Mouse (Mus musculus) kidney, postnatal 14 days (tissue): ENCODE results near the gene Desi1.
"Not testable (repeated sequence)": the region's sequence is repeated elsewhere in the genome, so short reads cannot be mapped to it uniquely, and the experiment has no call there.

Experiments
- DNase-seq: peaks from one replicate; pipeline ENCODE4 v3.0.0; 2022; ENCODE audit warnings: mixed read lengths

The Desi1 gene

GRCm38 (mm10) chr15:82017461-82017860, 16.2 kb downstream of the Desi1 start:
- DNase-seq: no peak

DNA sequence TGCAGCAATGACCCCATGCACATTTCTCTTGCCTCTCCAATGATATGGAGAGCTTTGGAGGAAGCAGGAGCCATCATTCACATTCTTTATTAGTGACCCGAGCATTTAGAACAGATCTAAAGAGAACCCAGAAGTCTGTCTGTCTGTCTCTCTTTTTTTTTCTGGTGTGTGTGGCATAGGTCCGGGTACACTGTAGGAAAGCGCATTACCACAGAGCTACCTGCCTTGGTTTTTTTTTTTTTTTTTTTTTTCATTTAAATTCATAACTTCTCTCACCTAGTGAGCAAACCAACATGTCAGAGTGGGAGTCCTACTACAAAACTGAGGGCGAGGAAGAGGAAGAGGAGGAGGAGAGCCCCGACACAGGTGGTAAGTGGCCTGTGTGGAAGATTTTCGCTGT, 16.8 kb downstream of the Desi1 start:
- DNase-seq: no peak

DNA sequence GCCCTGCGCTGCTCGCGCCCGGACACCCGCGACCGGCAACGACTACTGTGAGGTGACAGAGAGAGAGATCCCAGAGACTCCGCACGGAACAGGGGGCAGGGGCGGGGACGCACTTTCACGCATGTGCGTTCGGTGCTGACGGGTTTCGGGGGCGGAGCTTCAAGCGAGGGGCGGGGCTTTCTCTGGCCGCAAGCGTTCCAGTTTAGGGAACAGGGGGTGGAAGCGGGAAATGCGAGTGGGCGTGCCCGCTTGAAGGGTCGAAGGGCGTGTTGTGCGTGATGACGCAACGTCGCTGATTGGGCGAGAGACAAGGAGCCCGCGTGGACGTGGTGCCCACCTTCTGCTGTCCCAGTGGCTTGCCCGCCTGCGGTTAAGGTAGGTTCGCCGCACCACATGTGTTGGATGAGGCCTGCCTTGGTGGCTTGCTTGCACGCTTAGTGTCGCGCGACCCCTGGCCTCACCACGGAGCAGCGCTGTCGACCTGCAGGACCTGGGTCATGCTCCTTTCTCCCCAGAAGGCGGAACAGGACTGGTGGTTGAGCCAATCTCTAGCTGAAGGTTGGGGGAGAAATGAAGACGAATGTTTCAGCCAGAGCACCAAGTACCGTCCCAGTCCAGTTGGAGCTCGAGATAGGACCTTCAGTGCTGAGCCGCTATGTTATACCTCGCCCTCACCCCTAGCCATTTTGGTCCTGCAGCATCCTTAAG, 17.4 kb downstream of the Desi1 start:
- peak; percentile 99 for DNase-seq

GRCm38 (mm10) chr15:82015392-82016100, 18.1 kb downstream of the Desi1 start:
- DNase-seq: no peak

- DNase-seq: peak; percentile 47
These were observed 18.8 kb downstream of the Desi1 start for GRCm38 (mm10) chr15:82014745-82015391.

GRCm38 (mm10) chr15:82011947-82012346, 21.7 kb downstream of the Desi1 start:
- no peak for DNase-seq

- no peak for DNase-seq
These were observed 29.4 kb downstream of the Desi1 start for GRCm38 (mm10) chr15:82004257-82004656.

- no peak for DNase-seq
These were observed 39.7 kb downstream of the Desi1 start for GRCm38 (mm10) chr15:81993992-81994391.

- no peak for DNase-seq
These were observed 43.1 kb downstream of the Desi1 start for GRCm38 (mm10) chr15:81990549-81990948.

GRCm38 (mm10) chr15:81989371-81990062, 44.1 kb downstream of the Desi1 start:
- DNase-seq: peak; percentile 92

DNA sequence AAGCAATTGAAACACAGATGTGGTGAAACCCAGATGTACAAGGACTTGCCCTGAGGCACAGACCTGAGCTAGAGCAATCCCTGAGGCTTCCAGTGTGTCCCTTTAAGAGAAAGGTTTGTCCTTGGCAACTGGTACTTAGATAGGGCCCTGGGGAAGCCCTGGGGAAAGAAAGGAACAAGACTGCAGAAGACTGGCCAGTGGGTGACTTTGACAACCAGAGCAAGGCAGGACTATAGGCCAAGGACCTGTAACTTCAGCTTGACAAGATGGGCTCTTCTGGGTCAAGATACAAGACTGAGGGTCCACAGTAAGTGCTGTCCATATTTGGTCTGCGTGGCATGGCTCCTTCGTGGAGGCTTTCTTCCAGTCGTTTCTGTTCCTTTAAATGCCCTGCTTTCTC, 46.0 kb downstream of the Desi1 start, which contains the start of gene Xrcc6:
Gene Xrcc6, plus strand, starts transcription at position 190 of the 400 bp plus-strand sequence.
- no peak for DNase-seq

- DNase-seq: no peak
These were observed 48.1 kb downstream of the Desi1 start for GRCm38 (mm10) chr15:81985267-81986161.

DNA sequence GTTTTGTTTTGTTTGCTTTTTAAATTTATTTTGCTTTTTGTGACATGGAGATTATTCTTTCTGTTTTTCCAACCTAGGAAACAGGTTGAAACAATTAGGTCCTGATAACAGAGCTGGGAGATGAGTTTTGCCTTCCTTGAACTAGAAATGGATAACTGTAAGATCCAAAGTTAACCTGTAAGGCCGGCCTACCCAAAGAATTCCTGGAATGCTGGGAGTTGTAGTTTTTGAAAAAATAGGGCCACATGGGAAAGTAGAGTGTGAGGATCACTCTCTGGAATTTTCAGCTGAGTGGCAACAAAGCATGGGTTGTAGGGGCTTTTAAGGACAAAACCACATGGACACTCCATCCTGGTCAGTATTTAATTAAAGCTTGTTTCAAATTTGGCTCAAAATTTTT, 51.5 kb downstream of the Desi1 start:
- DNase-seq: no peak

GRCm38 (mm10) chr15:81980321-81980720, 53.3 kb downstream of the Desi1 start, which contains the start of gene 1700029P11Rik:
TSS of gene 1700029P11Rik (plus strand) at chr15:81980540.
- DNase-seq: no peak

DNA sequence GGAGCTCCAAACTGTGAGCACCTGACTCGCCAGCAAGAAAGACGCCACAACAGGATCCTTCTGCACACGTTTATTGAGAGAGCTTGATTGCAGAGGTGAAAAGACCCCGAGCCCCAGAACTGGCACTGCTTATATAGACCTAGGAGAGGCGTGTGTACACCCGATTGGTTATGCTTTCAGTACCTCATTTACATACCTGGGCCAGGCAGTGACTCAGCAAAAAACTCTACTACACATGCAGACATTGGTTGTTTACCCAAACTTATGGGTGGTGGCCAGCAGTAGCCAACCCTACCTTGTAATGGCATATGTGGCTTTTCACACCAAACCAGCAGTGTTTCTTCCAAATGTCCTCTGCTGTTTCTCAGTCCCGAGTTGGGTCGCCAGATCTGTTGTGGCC, 58.5 kb downstream of the Desi1 start:
- DNase-seq: not testable (repeated sequence)

- not testable (repeated sequence) for DNase-seq
These were observed 63.2 kb downstream of the Desi1 start for GRCm38 (mm10) chr15:81970498-81970897.

GRCm38 (mm10) chr15:81969635-81970034, 64.0 kb downstream of the Desi1 start:
- not testable (repeated sequence) for DNase-seq

GRCm38 (mm10) chr15:81969173-81969572, 64.5 kb downstream of the Desi1 start:
- peak; percentile 32 for DNase-seq

- DNase-seq: no peak
These were observed 65.2 kb downstream of the Desi1 start for GRCm38 (mm10) chr15:81968447-81968846.

GRCm38 (mm10) chr15:81967821-81968220, 65.8 kb downstream of the Desi1 start:
- DNase-seq: no peak

GRCm38 (mm10) chr15:81966062-81966829, 67.4 kb downstream of the Desi1 start:
- no peak for DNase-seq
